In the genomic region with DNA sequence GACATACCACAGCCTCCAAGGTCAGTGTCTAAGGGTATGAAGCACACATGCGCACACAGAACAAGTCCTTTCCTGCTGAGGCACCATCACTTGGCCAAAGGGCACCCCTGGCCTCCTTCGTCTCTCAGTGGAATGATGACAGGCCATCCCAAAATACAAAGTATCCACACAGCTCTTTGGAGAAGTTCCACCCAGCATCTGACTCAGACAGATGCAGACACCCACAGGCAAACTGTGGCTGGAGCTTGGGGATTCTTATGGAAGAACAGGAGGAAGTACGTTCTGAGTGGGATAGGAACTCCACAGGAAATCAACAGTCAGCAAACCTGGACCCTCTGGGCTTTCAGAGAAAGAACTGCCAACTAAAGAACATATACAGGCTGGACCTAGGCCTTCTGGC, we compare ENCODE assay signal across 11 mouse cellular contexts. TPM values are rescaled to one million over a fixed set of nuclear protein-coding genes. Genes with fewer than 3 reads are reported as not detected.
"Had no signal": no experiment of that assay in that cellular context is flagged by ENCODE, and none has a peak within 500 bp of the region (broad histone marks: within the 10 kb centered on the region; RNA-seq: fewer than 3 reads in every experiment).

No protein-coding gene starts in this region.

- DNase-seq: lung, adult 18-20 months; lung, embryonic 14.5 days; lung, postnatal 10 days; lung, postnatal 4 days; midbrain, embryonic 14.5 days; right cerebral cortex, postnatal 14 days; thymus, adult 2 months; thymus, postnatal 25 days; thymus, postnatal 4 days had no signal

RNA-seq across cellular contexts. Expression of a gene that starts 48.6 kb away (rescaled TPM):
- total RNA-seq: megakaryocyte, adult 5-6 weeks; megakaryocyte-erythroid progenitor cell, adult 5-6 weeks had no signal
